Mouse (Mus musculus) ovary, postnatal 14 days (tissue): ENCODE measurements around the gene AC170998.1.

Experiments
- DNase-seq: peaks from one replicate; pipeline ENCODE4 v3.0.0; 2022; ENCODE audit warnings: low spot score

The AC170998.1 gene

DNA sequence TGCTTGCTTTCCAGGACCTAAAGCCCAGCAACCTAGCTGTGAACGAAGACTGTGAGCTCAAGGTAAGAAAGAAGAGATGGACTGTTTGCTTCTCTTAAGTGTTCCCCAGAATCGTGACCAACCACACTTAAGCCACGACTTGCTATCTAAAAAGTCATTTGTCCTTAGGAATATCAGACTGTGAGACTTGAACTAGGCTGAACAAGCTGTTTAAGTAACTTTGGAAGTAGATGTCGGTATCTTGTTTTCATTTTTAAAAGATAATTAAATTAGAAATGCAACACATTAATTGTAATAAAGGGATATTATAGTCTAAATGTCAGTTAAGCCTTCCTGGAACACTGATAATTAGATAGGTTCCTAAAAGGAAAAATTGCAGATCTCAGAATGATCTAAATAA, at the start of gene AC170998.1:
AC170998.1 (plus strand) TSS at position 301 of the 400 bp plus-strand sequence.
- no peak for DNase-seq

- no peak for DNase-seq
Measured at GRCm38 (mm10) chr17:28682311-28683084, 43.4 kb upstream of the AC170998.1 start.

- DNase-seq = no peak
Measured at GRCm38 (mm10) chr17:28683601-28684000, 42.3 kb upstream of the AC170998.1 start.

GRCm38 (mm10) chr17:28684631-28685030, 41.3 kb upstream of the AC170998.1 start:
- DNase-seq = no peak

DNA sequence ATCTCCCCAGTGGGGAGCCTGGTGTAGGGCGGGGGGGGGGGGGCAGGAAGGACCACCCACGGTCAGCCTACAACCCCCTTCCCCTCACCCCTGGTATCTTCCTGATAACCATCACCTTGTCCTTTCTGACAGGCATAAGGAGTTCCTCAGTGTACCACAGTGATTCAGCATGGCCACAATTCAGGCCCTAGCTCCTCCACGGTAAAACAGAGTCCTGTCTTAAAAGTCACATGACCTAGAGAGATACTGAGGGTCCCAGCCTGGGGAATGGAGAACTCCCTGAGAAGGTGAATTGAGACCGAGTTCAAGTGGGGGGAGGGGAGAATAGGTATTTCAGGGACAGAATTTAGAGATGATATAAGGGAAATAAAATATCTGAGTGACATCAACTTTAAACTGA, 38.5 kb upstream of the AC170998.1 start:
- no peak for DNase-seq

- no peak for DNase-seq
Measured at GRCm38 (mm10) chr17:28689586-28690283, 36.1 kb upstream of the AC170998.1 start, which contains the start of gene Slc26a8. TSS of gene Slc26a8 (minus strand) at chr17:28690233.

GRCm38 (mm10) chr17:28690776-28691686, 34.9 kb upstream of the AC170998.1 start, which contains the start of gene Mapk14:
TSS of gene Mapk14 (plus strand) at chr17:28691329.
- DNase-seq = peak; percentile 98

DNA sequence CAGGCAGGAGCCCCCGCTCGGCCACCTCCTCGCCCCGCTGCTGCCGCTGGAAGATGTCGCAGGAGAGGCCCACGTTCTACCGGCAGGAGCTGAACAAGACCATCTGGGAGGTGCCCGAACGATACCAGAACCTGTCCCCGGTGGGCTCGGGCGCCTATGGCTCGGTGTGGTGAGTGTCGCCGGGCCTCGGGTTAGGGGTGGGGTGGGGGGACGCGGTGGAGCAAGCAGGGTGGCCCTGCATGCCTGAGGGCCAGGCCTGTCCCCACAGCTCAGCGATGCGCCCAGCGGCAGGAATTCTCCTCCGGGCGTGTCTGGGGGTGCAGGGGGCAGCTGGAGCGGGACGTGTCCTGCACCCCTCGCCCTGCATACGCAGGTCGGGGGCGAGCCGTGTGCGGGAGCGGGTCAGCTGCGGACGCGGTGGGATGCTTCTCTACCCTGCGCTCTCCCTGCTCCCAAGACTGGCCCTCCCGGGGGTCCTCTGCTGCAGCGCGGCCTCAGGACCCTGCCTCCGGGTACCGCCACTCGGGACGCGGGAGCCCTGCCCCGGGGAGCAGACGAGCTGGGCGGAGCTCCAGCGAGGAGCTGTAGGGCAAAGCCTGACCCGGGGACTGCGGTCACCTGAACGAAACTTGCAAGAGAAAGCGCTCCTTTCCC, 34.1 kb upstream of the AC170998.1 start:
- peak; percentile 47 for DNase-seq

- DNase-seq = no peak
Measured at GRCm38 (mm10) chr17:28692341-28692710, 33.6 kb upstream of the AC170998.1 start.

GRCm38 (mm10) chr17:28693086-28693485, 32.8 kb upstream of the AC170998.1 start:
- no peak for DNase-seq

GRCm38 (mm10) chr17:28694078-28694477, 31.8 kb upstream of the AC170998.1 start:
- no peak for DNase-seq

DNA sequence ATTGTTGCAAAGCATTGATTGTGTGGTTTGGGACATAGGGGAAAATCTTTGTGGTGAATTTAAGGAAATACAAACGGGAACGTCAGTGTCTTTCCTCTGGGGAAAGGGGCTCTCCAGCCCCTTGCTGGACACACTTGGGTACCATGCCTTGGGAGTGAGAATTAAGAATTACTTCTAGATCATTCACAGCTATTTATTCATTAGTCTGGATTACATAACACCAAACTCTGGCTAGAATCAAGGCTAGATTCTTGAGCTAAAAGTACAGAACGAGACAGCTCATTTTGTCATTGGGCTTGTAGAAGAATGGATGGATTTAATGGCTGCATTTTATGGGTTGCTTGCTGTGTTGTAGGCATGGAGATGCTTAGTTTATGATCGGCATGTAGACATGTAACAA, 31.1 kb upstream of the AC170998.1 start:
- DNase-seq = no peak

DNA sequence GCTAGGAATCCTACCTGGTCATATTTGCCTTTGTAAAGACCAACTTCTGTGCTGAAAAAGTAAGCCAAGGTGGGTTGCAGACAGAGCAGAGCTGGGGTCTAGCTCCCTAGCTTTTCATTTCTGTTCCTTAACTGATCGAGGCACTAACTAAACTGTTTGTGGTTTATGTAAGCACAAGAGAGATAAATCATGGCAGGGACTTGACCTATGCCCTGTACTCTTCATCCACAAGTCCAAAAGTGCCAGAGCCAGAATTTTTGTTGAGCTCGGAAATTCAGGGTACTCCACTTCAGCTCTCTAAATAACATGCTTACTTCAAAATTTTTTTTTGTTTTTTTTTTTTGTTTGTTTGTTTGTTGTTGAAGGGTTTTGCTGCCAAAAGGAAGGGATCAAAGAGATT, 29.2 kb upstream of the AC170998.1 start:
- no peak for DNase-seq

GRCm38 (mm10) chr17:28697290-28698195, 28.3 kb upstream of the AC170998.1 start:
- DNase-seq = no peak

- DNase-seq = no peak
Measured at GRCm38 (mm10) chr17:28698245-28698644, 27.6 kb upstream of the AC170998.1 start.

DNA sequence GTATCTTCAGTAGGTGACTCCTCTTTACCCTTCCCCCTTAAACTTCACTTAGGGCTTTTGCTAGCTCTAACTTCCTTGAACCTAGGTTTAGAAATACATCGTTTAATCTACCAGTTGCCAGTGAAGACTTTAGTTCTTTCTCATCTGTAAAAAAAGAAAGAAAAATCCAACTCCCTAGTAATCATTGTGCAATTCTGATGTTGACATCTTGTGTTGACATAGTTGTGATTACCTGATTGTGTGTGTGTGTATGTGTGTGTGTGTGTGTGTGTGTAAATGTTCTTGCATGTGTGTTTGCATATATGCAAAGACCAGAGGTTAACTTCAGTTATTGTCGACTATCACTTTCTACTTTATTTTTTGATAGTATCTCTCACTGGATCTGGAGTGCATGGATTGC, 27.2 kb upstream of the AC170998.1 start:
- DNase-seq = no peak

GRCm38 (mm10) chr17:28699789-28700188, 26.1 kb upstream of the AC170998.1 start:
- no peak for DNase-seq

DNA sequence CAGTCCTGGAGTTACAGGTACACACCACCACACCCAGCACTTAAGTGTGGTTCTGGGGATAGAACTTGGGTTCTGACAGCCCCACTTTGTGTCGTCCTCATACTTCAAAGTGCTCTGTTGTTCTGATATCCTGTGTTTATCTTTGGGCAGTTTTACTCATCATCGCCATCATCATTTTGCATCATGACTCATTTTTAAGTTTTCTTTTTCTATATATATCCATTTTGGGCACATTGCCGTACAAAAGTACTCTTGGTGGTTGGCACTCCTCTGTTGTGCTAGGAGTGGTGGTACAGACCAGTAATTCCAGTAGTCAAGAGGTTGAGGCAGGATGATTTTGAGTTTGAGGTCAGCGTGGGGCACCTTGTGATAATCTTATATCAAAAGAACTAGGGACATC, 24.7 kb upstream of the AC170998.1 start:
- no peak for DNase-seq

GRCm38 (mm10) chr17:28701737-28702136, 24.1 kb upstream of the AC170998.1 start:
- DNase-seq = no peak

GRCm38 (mm10) chr17:28702646-28703045, 23.2 kb upstream of the AC170998.1 start:
- no peak for DNase-seq

- no peak for DNase-seq
Measured at GRCm38 (mm10) chr17:28706697-28707096, 19.2 kb upstream of the AC170998.1 start.
